Mouse (Mus musculus): ENCODE measurements around the gene Syt14.
A peak's percentile ranks its signal among the peaks of the same experiment; 100 is the strongest.

Syt14 gene

DNA sequence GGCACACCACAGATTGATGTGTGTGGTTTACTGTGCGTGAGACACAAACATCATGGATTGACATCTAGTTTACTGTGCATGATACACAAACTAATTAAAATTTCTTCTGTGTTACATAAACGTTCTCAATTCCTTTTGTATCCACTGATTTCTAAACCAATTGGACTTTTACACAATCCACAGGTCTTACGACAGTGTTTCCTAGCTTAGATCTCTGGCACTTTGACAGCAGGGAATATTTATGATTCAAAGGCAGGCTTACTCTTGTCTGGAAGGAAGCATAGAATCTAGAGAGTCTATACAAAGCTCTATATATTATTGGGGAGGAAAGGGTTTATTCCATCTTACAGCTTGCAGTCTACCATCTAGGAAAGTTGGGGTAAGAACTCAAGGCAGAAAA lies 171.1 kb downstream of the Syt14 start:
- DNase-seq (ENCODE audit: low spot score), result no peak

DNA sequence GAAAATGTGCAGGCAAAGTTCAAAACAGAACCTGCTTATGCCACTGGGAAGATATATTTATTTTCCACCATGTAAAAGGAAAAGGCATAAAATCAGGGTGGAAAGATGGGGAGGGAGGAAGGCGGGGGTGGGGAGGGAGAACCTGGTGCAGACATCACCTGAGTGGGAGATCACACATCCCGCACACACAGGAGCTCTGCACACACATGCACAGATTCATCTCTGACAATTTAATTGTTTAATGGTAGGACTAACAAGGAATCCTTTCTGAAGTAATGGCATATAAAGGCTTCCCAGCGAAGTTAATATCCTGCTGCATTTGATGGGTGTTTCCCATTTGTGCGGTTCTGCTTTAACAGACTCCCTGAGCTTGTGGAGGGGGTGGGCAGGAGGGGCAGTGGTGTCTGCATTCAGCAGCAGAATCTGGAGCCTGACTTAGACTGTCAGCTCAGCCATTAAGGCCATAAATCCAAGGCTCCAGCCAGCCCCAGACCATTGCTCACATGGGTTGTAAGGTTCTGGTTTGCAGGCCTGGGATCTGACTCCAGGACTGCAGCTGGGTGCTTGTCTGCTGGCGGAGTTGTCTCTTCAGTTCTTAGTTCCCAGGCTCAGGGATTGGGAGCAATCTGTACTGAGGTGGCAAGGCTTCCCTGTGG lies 174.1 kb downstream of the Syt14 start:
- peak; percentile 37 for DNase-seq (ENCODE audit: low spot score)

DNA sequence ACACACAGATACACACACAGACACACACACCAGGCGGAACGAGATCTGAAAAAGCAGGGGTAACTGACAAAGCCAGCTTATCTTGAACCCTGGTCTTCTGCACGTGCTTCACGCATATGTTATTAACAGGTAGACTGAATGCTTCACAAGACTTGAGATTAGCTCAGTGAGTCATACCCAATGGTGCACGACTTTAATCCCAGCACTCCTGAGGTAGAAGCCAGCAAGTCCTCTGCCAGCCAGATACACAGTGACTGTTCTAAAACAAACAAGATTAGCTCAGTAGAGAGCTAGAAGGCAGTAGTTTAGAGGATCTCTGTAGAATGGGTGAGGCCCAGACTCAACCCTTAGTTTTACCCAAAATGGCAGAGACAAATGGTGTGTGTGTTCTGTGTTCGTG lies 175.3 kb downstream of the Syt14 start:
- DNase-seq (ENCODE audit: low spot score), result no peak

DNA sequence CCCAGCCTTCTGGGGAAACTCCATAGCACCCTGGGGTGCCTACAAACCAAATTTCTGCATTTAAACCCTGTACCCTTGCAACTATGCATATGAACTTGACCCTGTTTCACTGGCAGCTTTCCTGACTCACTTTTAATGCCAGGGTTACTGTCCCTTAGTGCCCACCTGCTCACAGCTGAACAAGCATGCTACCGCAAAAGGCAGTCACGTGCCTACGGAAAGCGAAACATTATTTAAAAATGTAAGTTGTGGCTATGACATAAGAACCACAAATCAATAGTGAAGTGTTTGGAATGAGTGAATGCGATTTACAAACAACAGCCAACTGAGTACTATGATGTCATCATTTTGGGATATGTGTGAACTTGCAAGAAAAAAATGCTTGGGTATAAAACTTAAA lies 178.0 kb downstream of the Syt14 start:
- DNase-seq (ENCODE audit: low spot score), result no peak

DNA sequence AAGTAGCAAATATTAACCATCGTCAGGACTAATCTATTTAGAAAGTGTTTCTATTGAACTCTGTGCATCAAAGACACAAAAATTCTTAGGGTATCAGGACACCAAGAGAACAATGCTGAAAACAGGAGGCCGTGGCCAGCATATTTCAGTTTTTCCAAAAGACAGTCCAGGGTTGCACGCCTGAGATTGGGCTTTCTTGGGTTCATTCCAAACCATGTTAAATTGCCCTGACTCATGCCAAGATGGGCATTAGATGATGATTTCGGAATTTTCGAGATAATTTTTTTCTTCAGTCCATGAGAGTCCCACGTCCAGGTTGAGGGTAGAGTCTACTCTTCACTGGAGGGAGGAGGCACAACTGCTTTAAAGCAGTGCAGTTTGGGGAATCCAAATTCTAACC lies 178.6 kb downstream of the Syt14 start:
- no peak for DNase-seq (ENCODE audit: low spot score)

DNA sequence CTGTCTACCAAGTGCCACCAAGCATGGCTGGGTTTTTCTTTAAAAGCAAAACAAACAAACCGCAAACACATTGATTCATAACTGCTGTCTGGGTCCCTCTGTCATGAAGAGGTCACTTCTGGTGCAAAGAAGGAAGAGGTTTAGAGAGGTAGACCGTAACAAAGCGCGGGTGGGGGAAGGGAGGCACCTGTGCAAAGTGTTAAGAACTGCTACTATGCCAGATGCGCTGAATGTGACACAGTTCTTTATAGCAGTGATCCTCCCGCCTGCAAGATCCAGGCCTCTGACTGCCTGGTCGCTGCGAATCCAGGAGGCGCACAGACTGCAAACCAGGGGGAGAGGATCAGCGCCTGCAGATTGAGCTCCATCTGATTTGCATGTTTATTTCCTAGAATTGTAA lies 179.2 kb downstream of the Syt14 start:
- peak; percentile 72 for DNase-seq (ENCODE audit: low spot score)

DNA sequence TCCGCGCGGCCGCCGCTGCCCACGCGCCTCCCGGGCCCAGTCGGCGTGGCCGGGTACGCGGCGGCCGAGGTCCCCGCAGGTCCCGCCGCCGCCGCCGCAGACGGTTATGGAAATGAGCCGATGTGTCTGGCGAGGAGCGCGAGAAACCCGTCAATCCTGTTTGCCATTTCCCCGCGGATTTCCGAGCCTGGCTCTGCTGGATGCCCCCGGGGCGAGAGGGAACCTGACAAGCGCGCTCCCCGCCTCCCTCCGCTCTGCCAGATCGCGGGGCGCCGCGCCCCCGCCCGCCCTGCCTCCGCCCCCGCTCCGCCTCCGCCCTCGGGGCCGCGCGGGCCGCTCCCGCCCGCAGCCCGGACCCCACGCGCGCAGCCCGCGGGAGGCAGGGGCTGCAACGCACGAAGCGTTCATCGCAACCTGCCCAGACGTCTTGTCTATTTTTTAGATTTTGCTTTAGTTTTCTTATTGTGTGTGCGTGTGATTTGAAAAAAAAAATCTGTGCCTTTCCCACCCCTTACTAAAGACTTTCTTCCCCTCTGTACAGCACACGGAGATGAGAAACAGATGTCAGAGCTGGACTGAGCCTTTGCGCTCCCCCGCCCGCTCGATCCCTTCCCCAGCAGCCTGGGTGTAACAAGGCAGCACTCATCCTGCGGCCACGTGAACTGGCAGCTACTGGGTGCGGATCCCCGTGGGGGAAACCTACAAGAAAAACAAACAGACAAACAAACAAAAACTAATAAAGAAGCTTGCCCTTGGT lies 179.9 kb downstream of the Syt14 start, which contains the start of gene Sertad4:
Gene Sertad4, minus strand, starts transcription at position 283 of the 757 bp plus-strand sequence.
- peak; percentile 87 for DNase-seq (ENCODE audit: low spot score)

DNA sequence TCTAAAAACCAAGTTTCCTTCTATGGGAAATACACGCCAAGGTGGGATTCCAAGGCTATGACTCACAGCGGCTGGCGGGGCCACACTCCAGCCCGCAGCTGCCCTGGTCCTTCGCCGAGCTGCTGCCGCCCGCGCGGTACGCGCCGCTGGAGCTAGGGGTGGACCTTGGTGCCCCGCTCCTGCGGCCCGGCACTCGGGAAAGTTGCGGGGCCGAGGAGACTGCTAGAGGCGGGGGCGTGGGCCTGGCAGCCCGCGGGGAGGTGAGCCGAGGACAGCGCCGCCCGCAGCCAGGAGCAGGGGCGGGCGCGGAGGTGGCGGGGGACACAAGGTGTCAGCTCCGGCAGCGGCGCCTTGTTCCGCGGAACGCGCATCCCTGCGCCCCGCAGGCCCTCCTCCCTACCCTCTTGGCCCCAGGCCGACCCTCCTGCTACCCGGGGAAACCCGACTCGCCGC lies 180.7 kb downstream of the Syt14 start:
- peak; percentile 68 for DNase-seq (ENCODE audit: low spot score)

DNA sequence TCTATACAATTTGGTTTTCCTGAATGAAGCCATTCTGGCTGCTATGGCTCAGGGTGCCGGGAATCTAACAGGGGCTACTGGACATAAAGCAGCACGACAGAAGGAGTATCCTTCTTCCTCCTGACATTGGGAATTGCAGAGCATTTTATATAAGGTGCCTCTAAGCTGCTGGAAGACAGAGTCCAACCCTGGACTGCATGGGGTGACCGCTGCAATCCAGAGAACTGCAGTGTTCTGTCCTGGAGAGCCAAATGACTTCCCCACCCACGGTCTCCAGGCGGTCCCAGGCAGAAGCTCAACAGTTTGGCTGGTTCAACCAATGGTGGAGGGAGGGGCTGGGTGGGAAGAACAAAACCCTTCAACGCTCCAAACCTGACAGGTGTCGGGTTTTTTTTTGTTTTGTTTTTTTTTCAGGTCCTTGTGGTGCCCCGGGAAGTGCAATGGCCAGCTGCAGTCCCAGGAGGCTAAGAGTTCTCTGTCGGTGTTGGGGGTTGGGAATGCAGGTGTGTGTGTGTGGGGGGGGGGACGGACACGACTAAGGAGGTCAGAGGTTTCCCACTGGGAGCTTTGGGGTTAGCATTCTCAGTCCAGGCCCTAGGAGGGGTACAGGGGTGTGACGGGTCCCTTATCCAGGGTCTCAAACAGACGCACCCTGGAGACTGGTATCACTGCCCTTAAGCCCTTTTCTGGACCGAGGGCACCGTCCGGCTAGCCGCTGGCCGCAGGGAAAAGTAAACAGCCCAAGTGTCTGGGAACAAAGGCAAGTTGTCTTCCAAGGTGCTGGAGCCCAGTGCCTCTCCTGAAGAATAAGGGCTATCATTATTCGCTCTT lies 181.4 kb downstream of the Syt14 start:
- no peak for DNase-seq (ENCODE audit: low spot score)

DNA sequence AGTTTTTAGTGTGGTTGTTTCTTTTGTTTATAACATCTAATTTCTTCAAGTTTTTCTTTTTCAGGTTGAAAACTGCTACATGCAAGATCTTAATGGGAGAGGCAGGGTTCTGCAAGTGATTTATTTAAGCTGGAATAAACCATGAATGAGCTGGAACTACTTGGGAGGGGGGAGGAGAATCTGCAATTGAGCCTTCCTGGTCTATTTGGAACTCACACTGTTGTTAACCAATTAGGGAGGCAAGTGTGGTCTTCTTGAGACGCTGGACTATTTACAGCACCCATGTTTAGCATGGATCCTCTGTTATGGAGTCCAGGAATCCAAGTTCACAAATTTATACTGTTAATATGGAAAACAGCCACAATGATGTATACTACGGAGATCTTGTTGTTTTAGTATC lies 182.1 kb downstream of the Syt14 start:
- no peak for DNase-seq (ENCODE audit: low spot score)

DNA sequence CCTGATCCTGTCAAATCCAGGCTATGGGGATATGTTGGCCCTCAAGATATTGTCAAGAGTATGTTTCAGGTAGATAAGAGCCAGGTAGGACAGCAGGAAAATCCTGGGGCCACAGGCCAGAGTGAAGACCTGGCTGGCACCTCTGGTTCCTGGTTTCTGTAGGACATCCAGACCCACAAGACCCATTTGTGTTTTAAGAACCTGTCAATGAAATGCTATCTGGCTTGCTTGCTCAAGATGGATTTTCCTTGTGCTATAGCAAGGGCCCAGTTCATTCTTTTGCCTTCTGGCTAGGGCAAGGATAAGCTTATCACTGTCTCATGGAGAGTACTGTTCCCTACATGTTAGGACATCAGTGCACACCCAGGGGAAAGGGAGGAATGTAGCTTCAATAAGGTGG lies 183.5 kb downstream of the Syt14 start:
- DNase-seq (ENCODE audit: low spot score), result no peak

DNA sequence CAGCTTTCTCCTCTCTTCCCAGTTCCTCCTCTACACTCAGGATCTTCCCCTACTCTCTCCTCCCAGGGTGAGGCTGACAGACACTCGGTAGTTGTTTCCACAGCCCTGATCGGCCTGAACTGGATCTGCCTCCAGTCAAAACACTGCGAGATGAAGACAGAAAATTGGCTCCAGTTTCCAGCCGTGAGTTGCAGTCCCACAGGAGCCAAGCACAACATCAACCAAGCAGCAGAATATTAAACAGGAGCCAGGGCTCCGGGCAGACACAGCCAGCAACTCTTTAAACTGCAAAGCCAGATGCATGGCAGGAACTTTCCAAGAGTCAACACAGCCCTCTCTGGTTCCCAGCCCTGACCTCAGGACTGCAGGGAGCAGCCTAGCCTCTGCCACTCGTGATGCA lies 183.9 kb downstream of the Syt14 start:
- DNase-seq (ENCODE audit: low spot score), result peak; percentile 52

DNA sequence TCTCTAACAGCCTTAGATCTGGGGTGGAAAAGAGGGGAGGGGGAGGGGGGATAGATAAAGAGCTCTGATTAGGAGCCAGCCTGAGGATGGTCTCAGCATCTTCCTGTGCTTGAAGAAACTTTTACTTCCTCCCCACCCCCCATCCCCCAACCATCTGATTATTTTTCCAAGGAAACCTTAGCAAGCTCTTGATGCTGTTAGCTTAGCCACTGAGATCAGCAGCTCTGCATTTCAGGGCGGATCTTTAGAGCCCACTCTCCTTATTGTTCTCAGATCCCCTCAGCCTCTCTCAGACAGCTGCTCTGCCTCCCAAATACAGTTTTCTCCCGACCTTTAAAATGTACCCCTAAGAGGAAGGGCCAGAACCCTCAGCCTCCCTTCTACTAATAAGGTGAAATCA lies 184.4 kb downstream of the Syt14 start:
- DNase-seq (ENCODE audit: low spot score), result no peak

DNA sequence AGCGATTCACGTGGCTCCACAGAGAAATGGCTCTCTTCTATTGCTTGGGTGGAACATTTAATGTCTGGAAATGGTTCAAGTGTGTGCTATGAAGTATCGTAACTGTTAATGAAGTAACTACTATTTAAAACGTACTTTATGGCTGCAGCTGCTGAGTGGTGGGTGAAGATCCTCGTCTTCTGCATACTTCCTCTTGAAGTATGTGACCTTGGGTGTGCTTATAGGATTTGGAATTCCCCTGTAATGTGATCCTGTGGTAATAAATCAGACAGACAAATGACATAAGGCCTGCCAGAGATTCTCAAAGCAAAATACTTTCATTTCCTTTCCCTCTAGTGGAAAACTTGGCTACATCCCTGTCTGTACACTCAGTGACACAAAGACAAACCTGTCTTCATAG lies 186.0 kb downstream of the Syt14 start:
- no peak for DNase-seq (ENCODE audit: low spot score)

DNA sequence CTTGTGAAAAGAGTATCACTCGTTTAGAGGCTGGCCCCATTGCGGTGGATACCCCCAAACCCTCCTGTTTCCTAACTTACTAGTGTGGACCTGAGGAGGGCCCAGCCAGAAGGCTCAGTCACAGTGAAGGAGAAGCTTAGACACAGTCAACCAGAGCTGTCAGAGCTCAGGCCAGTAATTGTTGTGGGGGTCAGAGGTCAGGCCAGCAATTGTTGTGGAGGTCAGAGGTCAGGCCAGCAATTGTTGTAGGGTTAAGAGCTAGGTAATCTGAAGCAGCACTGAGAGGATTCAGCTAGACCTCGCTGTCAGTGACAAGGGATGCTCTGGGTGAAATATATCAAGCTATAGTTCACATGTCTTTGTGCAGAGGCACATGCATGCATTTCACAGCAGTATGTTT lies 188.3 kb downstream of the Syt14 start:
- peak; percentile 68 for DNase-seq (ENCODE audit: low spot score)
